Mouse (Mus musculus) MEL (cell line): ENCODE measurements around the gene Rab1b. TPM values are rescaled to one million over a fixed set of nuclear protein-coding genes. Genes with fewer than 3 reads are reported as not detected.
A peak's percentile ranks its signal among the peaks of the same experiment; 100 is the strongest.

ENCODE experiments used
- DNase-seq: peaks from one replicate; pipeline ENCODE4 v3.0.0; 2011; ENCODE audit warnings: low read depth, low spot score
- H3K27ac ChIP-seq: 2 replicates; pipeline ENCODE4 v1.5.1; 2012; ENCODE audit warnings: low read depth, mild to moderate bottlenecking, control low read depth, low read length, moderate library complexity; ENCODE audit not compliant: control insufficient read depth
- H3K27me3 ChIP-seq, 2 experiments: fragments of 150-350 bp in 1 of 2; sonication (generic) in 1 of 2; 2 replicates each; pipeline ENCODE4 v1.6.1; 2012; ENCODE audit warnings: low read length in 2 of 2, mild to moderate bottlenecking in 2 of 2, improper control_type of control experiment in 1 of 2, moderate library complexity in 1 of 2; ENCODE audit not compliant: insufficient read depth in 2 of 2, control insufficient read depth in 1 of 2
- H3K36me3 ChIP-seq, 2 experiments: 2 replicates each; pipeline ENCODE4 v1.6.1; 2012 to 2014; ENCODE audit warnings: low read length in 2 of 2, improper control_type of control experiment in 1 of 2, inconsistent platforms in 1 of 2, mild to moderate bottlenecking in 1 of 2; ENCODE audit not compliant: insufficient read depth in 2 of 2, control insufficient read depth in 1 of 2
- H3K4me1 ChIP-seq, 2 experiments: fragments of 150-350 bp in 1 of 2; sonication (generic) in 1 of 2; 2 replicates each; pipeline ENCODE4 v1.6.1; 2012; ENCODE audit warnings: low read length in 2 of 2, improper control_type of control experiment in 1 of 2, mild to moderate bottlenecking in 1 of 2; ENCODE audit not compliant: insufficient read depth in 2 of 2, control insufficient read depth in 1 of 2
- H3K4me3 ChIP-seq, 2 experiments: fragments of 150-350 bp in 1 of 2; sonication (generic) in 1 of 2; 2 replicates each; pipeline ENCODE4 v1.5.1; 2012; ENCODE audit warnings: low read depth in 2 of 2, low read length in 2 of 2, mild to moderate bottlenecking in 2 of 2, moderate library complexity in 2 of 2, control low read depth in 1 of 2, improper control_type of control experiment in 1 of 2; ENCODE audit not compliant: control insufficient read depth in 1 of 2, insufficient read depth in 1 of 2
- H3K79me2 ChIP-seq: 2 replicates; pipeline ENCODE4 v1.6.1; 2012; ENCODE audit warnings: mild to moderate bottlenecking, low read length, moderate library complexity; ENCODE audit not compliant: control insufficient read depth, poor library complexity, insufficient read depth
- H3K9ac ChIP-seq: 2 replicates; pipeline ENCODE4 v1.6.1; 2012; ENCODE audit warnings: low read depth, mild to moderate bottlenecking, control low read depth, low read length, moderate library complexity; ENCODE audit not compliant: control insufficient read depth, poor library complexity, severe bottlenecking
- H3K9me3 ChIP-seq: fragments of 150-350 bp; sonication (generic); replicated peaks from 2 replicates; pipeline ENCODE4 v1.6.1; 2012; ENCODE audit warnings: mild to moderate bottlenecking, low read length, improper control_type of control experiment, moderate library complexity; ENCODE audit not compliant: insufficient read depth
- BHLHE40 ChIP-seq: IDR thresholded peaks from 2 replicates; pipeline ENCODE4 v1.6.1; 2012; ENCODE audit warnings: low read depth, mild to moderate bottlenecking, inconsistent platforms, low read length, improper control_type of control experiment, borderline replicate concordance
- CHD1 ChIP-seq: IDR thresholded peaks from 2 replicates; pipeline ENCODE4 v1.6.1; 2012; ENCODE audit warnings: low read depth, mild to moderate bottlenecking, inconsistent platforms, low read length, improper control_type of control experiment
- CHD2 ChIP-seq: IDR thresholded peaks from 2 replicates; pipeline ENCODE4 v1.6.1; 2011; ENCODE audit warnings: low read length, improper control_type of control experiment
- CTCF ChIP-seq, 3 experiments: IDR thresholded peaks in 2 of 3; conservative IDR thresholded peaks in 1 of 3; 2 replicates each; pipeline ENCODE4 v1.5.1; 2011 to 2012; ENCODE audit warnings: low read length in 3 of 3, low read depth in 2 of 3, mild to moderate bottlenecking in 2 of 3, improper control_type of control experiment in 1 of 3, inconsistent platforms in 1 of 3, mixed read lengths in 1 of 3, moderate library complexity in 1 of 3; ENCODE audit not compliant: control insufficient read depth in 1 of 3, insufficient read depth in 1 of 3, poor library complexity in 1 of 3, severe bottlenecking in 1 of 3
- E2F4 ChIP-seq: IDR thresholded peaks from 2 replicates; pipeline ENCODE4 v1.6.1; 2011; ENCODE audit warnings: low read depth, low read length, improper control_type of control experiment, borderline replicate concordance
- ELF1 ChIP-seq: IDR thresholded peaks from 2 replicates; pipeline ENCODE4 v1.6.1; 2014; ENCODE audit warnings: low read depth, mild to moderate bottlenecking, inconsistent platforms, low read length, improper control_type of control experiment, moderate library complexity
- EP300 ChIP-seq, 2 experiments: IDR thresholded peaks; 2 replicates each; pipeline ENCODE4 v1.6.1; 2011; ENCODE audit warnings: improper control_type of control experiment in 2 of 2, low read length in 2 of 2, low read depth in 1 of 2, mild to moderate bottlenecking in 1 of 2
- ETS1 ChIP-seq: IDR thresholded peaks from 2 replicates; pipeline ENCODE4 v1.6.1; 2012; ENCODE audit warnings: low read depth, mild to moderate bottlenecking, inconsistent platforms, low read length, improper control_type of control experiment, moderate library complexity
- GABPA ChIP-seq: IDR thresholded peaks from 2 replicates; pipeline ENCODE4 v1.6.1; 2012; ENCODE audit warnings: low read depth, mild to moderate bottlenecking, inconsistent platforms, low read length, improper control_type of control experiment, moderate library complexity
- GATA1 ChIP-seq: IDR thresholded peaks from 2 replicates; pipeline ENCODE4 v1.6.1; 2011; ENCODE audit warnings: low read depth, low read length, improper control_type of control experiment
- HCFC1 ChIP-seq: IDR thresholded peaks from 2 replicates; pipeline ENCODE4 v1.6.1; 2012; ENCODE audit warnings: low read depth, mild to moderate bottlenecking, inconsistent platforms, low read length, improper control_type of control experiment, moderate library complexity
- JUND ChIP-seq: IDR thresholded peaks from 2 replicates; pipeline ENCODE4 v1.6.1; 2011; ENCODE audit warnings: low read depth, mild to moderate bottlenecking, improper control_type of control experiment, low read length
- KAT2A ChIP-seq: conservative IDR thresholded peaks from 2 replicates; pipeline ENCODE4 v1.6.1; 2012; ENCODE audit warnings: low read depth, low read length, improper control_type of control experiment, inconsistent platforms
- MAFK ChIP-seq: IDR thresholded peaks from 2 replicates; pipeline ENCODE4 v1.6.1; 2011; ENCODE audit warnings: low read depth, mild to moderate bottlenecking, low read length, improper control_type of control experiment, borderline replicate concordance
- MAX ChIP-seq: IDR thresholded peaks from 2 replicates; pipeline ENCODE4 v1.6.1; 2011; ENCODE audit warnings: low read length, improper control_type of control experiment
- MAZ ChIP-seq: IDR thresholded peaks from 2 replicates; pipeline ENCODE4 v1.6.1; 2012; ENCODE audit warnings: low read depth, mild to moderate bottlenecking, inconsistent platforms, low read length, improper control_type of control experiment
- MEF2A ChIP-seq: IDR thresholded peaks from 2 replicates; pipeline ENCODE4 v1.6.1; 2014; ENCODE audit warnings: low read depth, mild to moderate bottlenecking, inconsistent platforms, low read length, improper control_type of control experiment; ENCODE audit not compliant: poor library complexity, insufficient replicate concordance, severe bottlenecking; ENCODE audit errors: extremely low read depth
- MXI1 ChIP-seq: IDR thresholded peaks from 2 replicates; pipeline ENCODE4 v1.6.1; 2011; ENCODE audit warnings: mild to moderate bottlenecking, low read depth, low read length, improper control_type of control experiment
- MYB ChIP-seq: IDR thresholded peaks from 2 replicates; pipeline ENCODE4 v1.6.1; 2011; ENCODE audit warnings: mild to moderate bottlenecking, low read depth, low read length, improper control_type of control experiment
- MYC ChIP-seq: IDR thresholded peaks from 2 replicates; pipeline ENCODE4 v1.6.1; 2011; ENCODE audit warnings: low read depth, mild to moderate bottlenecking, low read length, improper control_type of control experiment, moderate library complexity
- NELFE ChIP-seq: IDR thresholded peaks from 2 replicates; pipeline ENCODE4 v1.6.1; 2011; ENCODE audit warnings: low read depth, low read length, improper control_type of control experiment
- NRF1 ChIP-seq: IDR thresholded peaks from 2 replicates; pipeline ENCODE4 v1.6.1; 2014; ENCODE audit warnings: low read depth, mild to moderate bottlenecking, inconsistent platforms, low read length, improper control_type of control experiment, moderate library complexity; ENCODE audit not compliant: poor library complexity, insufficient read depth, severe bottlenecking
- POLR2AphosphoS2 ChIP-seq: IDR thresholded peaks from 2 replicates; pipeline ENCODE4 v1.6.1; 2011; ENCODE audit warnings: low read length, improper control_type of control experiment
- RAD21 ChIP-seq: IDR thresholded peaks from 2 replicates; pipeline ENCODE4 v1.6.1; 2011; ENCODE audit warnings: mild to moderate bottlenecking, low read depth, low read length, improper control_type of control experiment
- RCOR1 ChIP-seq: IDR thresholded peaks from 2 replicates; pipeline ENCODE4 v1.6.1; 2012; ENCODE audit warnings: low read depth, mild to moderate bottlenecking, inconsistent platforms, low read length, improper control_type of control experiment
- SIN3A ChIP-seq: IDR thresholded peaks from 2 replicates; pipeline ENCODE4 v1.6.1; 2012; ENCODE audit warnings: low read length, improper control_type of control experiment, inconsistent platforms
- TAL1 ChIP-seq: IDR thresholded peaks from 2 replicates; pipeline ENCODE4 v1.6.1; 2012; ENCODE audit warnings: mild to moderate bottlenecking, inconsistent platforms, low read length, moderate library complexity, mixed read lengths
- TBP ChIP-seq: IDR thresholded peaks from 2 replicates; pipeline ENCODE4 v1.8.0; 2011; ENCODE audit warnings: low read depth, low read length, improper control_type of control experiment
- TCF12 ChIP-seq: IDR thresholded peaks from 2 replicates; pipeline ENCODE4 v1.6.1; 2014; ENCODE audit warnings: low read depth, mild to moderate bottlenecking, inconsistent platforms, low read length, improper control_type of control experiment, moderate library complexity
- USF1 ChIP-seq: IDR thresholded peaks from 2 replicates; pipeline ENCODE4 v1.6.1; 2014; ENCODE audit warnings: low read depth, mild to moderate bottlenecking, inconsistent platforms, low read length, improper control_type of control experiment, moderate library complexity
- USF2 ChIP-seq, 2 experiments: IDR thresholded peaks; 2 replicates each; pipeline ENCODE4 v1.6.1; 2011 to 2012; ENCODE audit warnings: improper control_type of control experiment in 2 of 2, low read length in 2 of 2, borderline replicate concordance in 1 of 2, inconsistent platforms in 1 of 2, low read depth in 1 of 2, mild to moderate bottlenecking in 1 of 2; ENCODE audit not compliant: insufficient read depth in 1 of 2
- ZC3H11A ChIP-seq: IDR thresholded peaks from 2 replicates; pipeline ENCODE4 v1.6.1; 2012; ENCODE audit warnings: low read depth, mild to moderate bottlenecking, inconsistent platforms, low read length, improper control_type of control experiment
- ZKSCAN1 ChIP-seq: IDR thresholded peaks from 2 replicates; pipeline ENCODE4 v1.6.1; 2012; ENCODE audit warnings: low read depth, mild to moderate bottlenecking, inconsistent platforms, low read length, improper control_type of control experiment, moderate library complexity
- ZMIZ1 ChIP-seq: IDR thresholded peaks from 2 replicates; pipeline ENCODE4 v1.6.1; 2012; ENCODE audit warnings: low read depth, mild to moderate bottlenecking, inconsistent platforms, low read length, improper control_type of control experiment, moderate library complexity
- ZNF384 ChIP-seq: IDR thresholded peaks from 2 replicates; pipeline ENCODE4 v1.6.1; 2012; ENCODE audit warnings: low read depth, mild to moderate bottlenecking, inconsistent platforms, low read length, improper control_type of control experiment
- polyA plus RNA-seq, 2 experiments: library from polyadenylated mRNA; stranded (reverse) in 1 of 2; unstranded in 1 of 2; fragments of >175 nt in 1 of 2; fragments of >200 nt in 1 of 2; gene quantifications; 2 replicates each; pipeline versions ENCODE4 v1.2.1 to v1.2.4; 2012; ENCODE audit warnings: low replicate concordance in 2 of 2, low read depth in 1 of 2; ENCODE audit not compliant: insufficient read length in 2 of 2, insufficient read depth in 1 of 2, missing spikeins in 1 of 2
- total RNA-seq: library from RNA; depleted of rRNA; stranded (reverse); fragments of 300-350 nt; gene quantifications from 2 replicates; pipeline ENCODE4 v1.2.3, GENCODE M21; 2012

The Rab1b gene
- total and polyA plus RNA-seq, 3 experiments, result 86.4 to 162 TPM; not detected in 1

- Histone ChIP-seq H3K27ac (peak overlapping the region; percentile 72), H3K79me2 (peaks cover 2% of the 10 kb centered on the region; the same call in 1 of the 2 replicates), H3K36me3 (peaks cover 0 to 4% of the 10 kb centered on the region in 2 experiments; a peak in 1 of 4 replicates), H3K9ac (peak overlapping the region; percentile 70), H3K9me3 (no peaks in the 10 kb centered on the region), H3K4me1 (peaks cover 5 to 31% of the 10 kb centered on the region in 2 experiments), H3K27me3 (no peaks in the 10 kb centered on the region), H3K4me3 (peak overlapping the region; percentile 38 to 62)
- DNase-seq, result peak; percentile 92
- 0 out of 2 replicates have a peak, but pooled peaks have one; percentile 57 for TF ChIP-seq MYC
- TF ChIP-seq BHLHE40, result no peak
- peak; percentile 72; the same call in 1 of the 2 replicates for TF ChIP-seq MAX
- no peak for TF ChIP-seq TAL1
- 0 out of 2 replicates have a peak, but pooled peaks have one; percentile 32 for TF ChIP-seq RCOR1
- no peak for TF ChIP-seq USF2 (IDR thresholded peaks at IDR 0.05; ENCODE audit: borderline replicate concordance in 1 of 2, insufficient read depth in 1 of 2, low read depth in 1 of 2, low read length in 2 of 2)
- TF ChIP-seq MAZ, result no peak; the same call in none of the 2 replicates
- TF ChIP-seq GATA1, result no peak
- no peak for TF ChIP-seq MAFK
- no peak for TF ChIP-seq ELF1
- TF ChIP-seq USF1, result no peak
- peak; percentile 39 for TF ChIP-seq HCFC1
- no peak; the same call in 1 of the 2 replicates for TF ChIP-seq SIN3A
- no peak for TF ChIP-seq ZNF384
- TF ChIP-seq ZKSCAN1, result no peak
- TF ChIP-seq ETS1, result 0 out of 2 replicates have a peak, but pooled peaks have one; percentile 12
- peak; percentile 41; the same call in 1 of the 2 replicates for TF ChIP-seq TBP
- peak; percentile 47; the same call in 1 of the 2 replicates for TF ChIP-seq MXI1
- no peak for TF ChIP-seq ZC3H11A
- TF ChIP-seq ZMIZ1, result no peak
- TF ChIP-seq CTCF (IDR thresholded peaks at IDR 0.05 in 2 of 3, conservative IDR thresholded peaks at IDR 0.05 in 1 of 3; ENCODE audit: control insufficient read depth in 1 of 3, insufficient read depth in 1 of 3, low read depth in 2 of 3, low read length in 3 of 3, poor library complexity in 1 of 3, severe bottlenecking in 1 of 3), result no peak
- TF ChIP-seq E2F4, result 0 out of 2 replicates have a peak, but pooled peaks have one; percentile 30
- TF ChIP-seq MYB, result peak; percentile 71; the same call in 1 of the 2 replicates
- no peak for TF ChIP-seq CHD1
- TF ChIP-seq KAT2A, result no peak
- TF ChIP-seq TCF12, result 0 out of 2 replicates have a peak, but pooled peaks have one; percentile 44
- no peak for TF ChIP-seq GABPA
- no peak for TF ChIP-seq MEF2A
- TF ChIP-seq RAD21, result no peak
- peak; percentile 76 for TF ChIP-seq NELFE
- TF ChIP-seq JUND, result no peak
- TF ChIP-seq POLR2AphosphoS2, result peak; percentile 57; the same call in 1 of the 2 replicates
- peak; percentile 8 to 64; a peak in 3 of 4 replicates for TF ChIP-seq EP300 (IDR thresholded peaks at IDR 0.05; ENCODE audit: low read depth in 1 of 2, low read length in 2 of 2)
- TF ChIP-seq NRF1, result peak; percentile 31; the same call in 1 of the 2 replicates
- TF ChIP-seq CHD2, result no peak
Measured at GRCm38 (mm10) chr19:5067040-5067799, 39.7 kb downstream of the Rab1b start.
